Mouse (Mus musculus): ENCODE data around the gene Galntl6. TPM values are rescaled to one million over a fixed set of nuclear protein-coding genes. Genes with fewer than 3 reads are reported as not detected.

Gene Galntl6
- polyA plus RNA-seq, 1 experiment from 2014 or later: 0.12 TPM

DNA sequence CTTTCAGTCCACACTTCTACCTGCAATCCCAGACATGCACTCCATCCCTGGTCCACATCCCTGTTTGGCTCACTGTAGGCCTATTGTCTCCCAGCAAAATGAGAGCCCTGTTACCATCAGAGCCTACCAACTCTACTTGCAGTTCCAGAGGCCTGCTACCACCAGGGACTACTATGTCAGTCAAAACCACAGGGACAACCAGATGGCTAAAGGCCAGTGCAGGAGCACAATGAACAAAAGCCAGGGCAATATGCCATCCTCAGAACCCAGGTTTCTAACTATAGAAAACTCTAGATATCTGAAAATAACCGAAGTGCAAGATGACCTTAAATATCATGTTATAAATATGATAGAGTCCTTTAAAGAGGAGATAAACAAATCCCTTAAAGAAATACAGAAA lies 683.7 kb downstream of the Galntl6 start:
- Histone ChIP-seq H3K36me3 (ENCODE audit: insufficient read depth) (no peaks in the 10 kb centered on the region), H3K9me3 (ENCODE audit: low read depth, low read length) (no peaks in the 10 kb centered on the region), H3K4me1 (ENCODE audit: insufficient read depth) (no peaks in the 10 kb centered on the region), H3K4me2 (no peak overlapping the region), H3K9ac (no peak overlapping the region), H3K4me3 (ENCODE audit: low read depth, low read length) (no peak overlapping the region), H3K27ac (ENCODE audit: low read depth) (no peak overlapping the region), H3K27me3 (ENCODE audit: insufficient read depth, low read length) (no peaks in the 10 kb centered on the region)
- 66% methylated on average over 1 of the region's 1 CpGs for whole genome bisulfite sequencing
- no peak for DNase-seq
- no peak for TF ChIP-seq CTCF (IDR thresholded peaks at IDR 0.05; ENCODE audit: low read depth)
- no peak for ATAC-seq (ENCODE audit: insufficient read depth)

GRCm38 (mm10) chr8:58217885-58218284 lies 694.6 kb downstream of the Galntl6 start:
- H3K4me2 ChIP-seq: no peak overlapping the region
- TF ChIP-seq CTCF (IDR thresholded peaks at IDR 0.05; ENCODE audit: low read depth): no peak
- ATAC-seq (ENCODE audit: insufficient read depth): no peak
- H3K9ac ChIP-seq: no peak overlapping the region
- peak; percentile 5 for DNase-seq
- H3K27me3 ChIP-seq (ENCODE audit: insufficient read depth, low read length): no peaks in the 10 kb centered on the region
- 39% methylated on average over 8 of the region's 8 CpGs for WGBS
- no peak overlapping the region for H3K4me3 ChIP-seq (ENCODE audit: low read depth, low read length)
- H3K9me3 ChIP-seq (ENCODE audit: low read depth, low read length): no peaks in the 10 kb centered on the region
- H3K36me3 ChIP-seq (ENCODE audit: insufficient read depth): no peaks in the 10 kb centered on the region
- no peak overlapping the region for H3K27ac ChIP-seq (ENCODE audit: low read depth)
- H3K4me1 ChIP-seq (ENCODE audit: insufficient read depth): no peaks in the 10 kb centered on the region

GRCm38 (mm10) chr8:58189694-58190093 lies 722.7 kb downstream of the Galntl6 start:
- H3K4me2 ChIP-seq: no peak overlapping the region
- no peak for TF ChIP-seq CTCF (IDR thresholded peaks at IDR 0.05; ENCODE audit: low read depth)
- H3K36me3 ChIP-seq (ENCODE audit: insufficient read depth): no peaks in the 10 kb centered on the region
- H3K4me1 ChIP-seq (ENCODE audit: insufficient read depth): no peaks in the 10 kb centered on the region
- no peak for DNase-seq
- 86% methylated on average over 1 of the region's 1 CpGs for WGBS
- no peaks in the 10 kb centered on the region for H3K9me3 ChIP-seq (ENCODE audit: low read depth, low read length)
- ATAC-seq (ENCODE audit: insufficient read depth): no peak
- no peaks in the 10 kb centered on the region for H3K27me3 ChIP-seq (ENCODE audit: insufficient read depth, low read length)
- no peak overlapping the region for H3K4me3 ChIP-seq (ENCODE audit: low read depth, low read length)
- H3K9ac ChIP-seq: no peak overlapping the region
- no peak overlapping the region for H3K27ac ChIP-seq (ENCODE audit: low read depth)

GRCm38 (mm10) chr8:58146961-58147360 lies 765.5 kb downstream of the Galntl6 start:
- Histone ChIP-seq H3K27ac (ENCODE audit: low read depth) (no peak overlapping the region), H3K4me3 (ENCODE audit: low read depth, low read length) (no peak overlapping the region), H3K27me3 (ENCODE audit: insufficient read depth, low read length) (no peaks in the 10 kb centered on the region), H3K9ac (no peak overlapping the region), H3K4me1 (ENCODE audit: insufficient read depth) (no peaks in the 10 kb centered on the region), H3K36me3 (ENCODE audit: insufficient read depth) (no peaks in the 10 kb centered on the region), H3K4me2 (no peak overlapping the region), H3K9me3 (ENCODE audit: low read depth, low read length) (no peaks in the 10 kb centered on the region)
- ATAC-seq (ENCODE audit: insufficient read depth) (no peak), DNase-seq (peak; percentile 77)
- peak; percentile 71 for TF ChIP-seq CTCF (IDR thresholded peaks at IDR 0.05; ENCODE audit: low read depth)
- WGBS: 3% methylated on average over 1 of the region's 1 CpGs

- H3K9ac ChIP-seq: no peak overlapping the region
- DNase-seq: no peak
- TF ChIP-seq CTCF (IDR thresholded peaks at IDR 0.05; ENCODE audit: low read depth): no peak
- no peak for ATAC-seq (ENCODE audit: insufficient read depth)
- no peak overlapping the region for H3K4me2 ChIP-seq
- no peaks in the 10 kb centered on the region for H3K27me3 ChIP-seq (ENCODE audit: insufficient read depth, low read length)
- H3K36me3 ChIP-seq (ENCODE audit: insufficient read depth): no peaks in the 10 kb centered on the region
- 74% methylated on average over 4 of the region's 4 CpGs for WGBS
- H3K27ac ChIP-seq (ENCODE audit: low read depth): no peak overlapping the region
- no peak overlapping the region for H3K4me3 ChIP-seq (ENCODE audit: low read depth, low read length)
- H3K4me1 ChIP-seq (ENCODE audit: insufficient read depth): no peaks in the 10 kb centered on the region
- H3K9me3 ChIP-seq (ENCODE audit: low read depth, low read length): no peaks in the 10 kb centered on the region
Measured at GRCm38 (mm10) chr8:58086733-58087132, 825.7 kb downstream of the Galntl6 start.

DNA sequence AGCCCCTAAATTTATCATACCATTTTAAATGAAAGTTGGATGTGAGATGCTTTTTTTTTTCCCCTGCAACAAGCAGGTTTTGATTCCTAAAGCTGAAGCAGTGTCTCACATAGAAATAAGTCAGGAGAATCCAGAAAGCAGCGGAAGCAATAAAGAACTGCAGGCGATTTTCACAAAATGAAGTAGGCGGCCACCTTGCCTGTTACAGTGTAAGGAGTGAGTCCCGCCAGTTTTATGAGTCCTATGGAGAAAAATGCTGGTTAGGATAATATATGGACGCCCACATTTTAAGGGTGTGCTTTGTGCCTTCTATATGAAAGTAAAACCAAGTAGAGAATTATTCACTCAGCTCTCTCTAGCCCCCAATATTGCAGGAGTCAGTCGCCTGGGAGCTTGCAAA lies 827.5 kb downstream of the Galntl6 start:
- 89% methylated on average over 6 of the region's 6 CpGs for WGBS
- ATAC-seq (ENCODE audit: insufficient read depth): no peak

GRCm38 (mm10) chr8:58081715-58082114 lies 830.7 kb downstream of the Galntl6 start:
- H3K4me2 ChIP-seq: no peak overlapping the region
- no peak for ATAC-seq (ENCODE audit: insufficient read depth)
- WGBS: 63% methylated on average over 5 of the region's 5 CpGs

More for the DNA sequence above, 827.5 kb downstream of the Galntl6 start:
- Histone ChIP-seq H3K4me2 (no peak overlapping the region), H3K27ac (ENCODE audit: low read depth) (no peak overlapping the region), H3K36me3 (ENCODE audit: insufficient read depth) (no peaks in the 10 kb centered on the region), H3K4me3 (ENCODE audit: low read depth, low read length) (no peak overlapping the region), H3K9ac (no peak overlapping the region), H3K9me3 (ENCODE audit: low read depth, low read length) (no peaks in the 10 kb centered on the region), H3K27me3 (ENCODE audit: insufficient read depth, low read length) (no peaks in the 10 kb centered on the region), H3K4me1 (ENCODE audit: insufficient read depth) (no peaks in the 10 kb centered on the region)
- TF ChIP-seq CTCF (IDR thresholded peaks at IDR 0.05; ENCODE audit: low read depth): no peak
- no peak for DNase-seq

GRCm38 (mm10) chr8:58074611-58075010 lies 837.8 kb downstream of the Galntl6 start:
- ATAC-seq (ENCODE audit: insufficient read depth): no peak
- Histone ChIP-seq H3K27ac (ENCODE audit: low read depth) (no peak overlapping the region), H3K36me3 (ENCODE audit: insufficient read depth) (no peaks in the 10 kb centered on the region), H3K4me2 (no peak overlapping the region), H3K4me3 (ENCODE audit: low read depth, low read length) (no peak overlapping the region), H3K9me3 (ENCODE audit: low read depth, low read length) (no peaks in the 10 kb centered on the region), H3K27me3 (ENCODE audit: insufficient read depth, low read length) (no peaks in the 10 kb centered on the region), H3K4me1 (ENCODE audit: insufficient read depth) (no peaks in the 10 kb centered on the region), H3K9ac (no peak overlapping the region)
- 50% methylated on average over 4 of the region's 4 CpGs for WGBS
- TF ChIP-seq CTCF (IDR thresholded peaks at IDR 0.05; ENCODE audit: low read depth): no peak
- peak; percentile 57 for DNase-seq

More at GRCm38 (mm10) chr8:58081715-58082114, 830.7 kb downstream of the Galntl6 start:
- no peaks in the 10 kb centered on the region for H3K4me1 ChIP-seq (ENCODE audit: insufficient read depth)
- no peak overlapping the region for H3K4me3 ChIP-seq (ENCODE audit: low read depth, low read length)
- no peaks in the 10 kb centered on the region for H3K36me3 ChIP-seq (ENCODE audit: insufficient read depth)
- no peak overlapping the region for H3K9ac ChIP-seq
- no peak for DNase-seq
- no peak overlapping the region for H3K27ac ChIP-seq (ENCODE audit: low read depth)
- H3K27me3 ChIP-seq (ENCODE audit: insufficient read depth, low read length): no peaks in the 10 kb centered on the region
- no peaks in the 10 kb centered on the region for H3K9me3 ChIP-seq (ENCODE audit: low read depth, low read length)
- no peak for TF ChIP-seq CTCF (IDR thresholded peaks at IDR 0.05; ENCODE audit: low read depth)
